Mouse (Mus musculus): ENCODE measurements at regions not wholly inside any gene's neighbourhood (a gene's known extent, or its start where the extent isn't known, plus 50 kb on each side); places are given as distances from the start of the nearest gene placed in this dataset.

GRCm38 (mm10) chr8:8485252-8485651 lies 175.8 kb downstream of the Efnb2 start:
- DNase-seq (ENCODE audit: low read depth, low spot score), result no peak

GRCm38 (mm10) chr8:8484546-8484945 lies 176.5 kb downstream of the Efnb2 start:
- DNase-seq (ENCODE audit: low read depth, low spot score), result peak; percentile 83

GRCm38 (mm10) chr8:8482707-8483480 lies 178.1 kb downstream of the Efnb2 start:
- no peak for DNase-seq (ENCODE audit: low read depth, low spot score)

- DNase-seq (ENCODE audit: low read depth, low spot score), result no peak
These were observed 183.6 kb downstream of the Efnb2 start for GRCm38 (mm10) chr8:8477456-8477855.

DNA sequence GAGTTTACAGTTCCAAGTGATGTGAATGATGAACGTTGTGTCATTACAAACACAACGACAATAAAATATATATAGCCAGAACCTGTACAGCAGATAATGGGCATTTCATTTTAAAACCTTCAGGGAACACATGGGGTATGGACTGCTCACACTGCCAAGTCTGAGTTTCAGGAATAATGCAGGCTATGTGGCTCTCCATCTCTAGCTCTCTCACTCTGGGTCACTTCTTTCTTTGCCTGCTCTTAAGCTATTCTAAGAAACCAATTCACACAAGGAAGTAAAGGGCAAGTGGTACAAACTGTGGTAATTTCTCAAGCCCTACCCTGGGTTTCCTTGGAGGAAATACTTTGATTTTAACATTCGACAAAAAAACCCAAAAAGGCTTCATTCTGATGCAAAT lies 192.5 kb downstream of the Efnb2 start:
- no peak for DNase-seq (ENCODE audit: low read depth, low spot score)

DNA sequence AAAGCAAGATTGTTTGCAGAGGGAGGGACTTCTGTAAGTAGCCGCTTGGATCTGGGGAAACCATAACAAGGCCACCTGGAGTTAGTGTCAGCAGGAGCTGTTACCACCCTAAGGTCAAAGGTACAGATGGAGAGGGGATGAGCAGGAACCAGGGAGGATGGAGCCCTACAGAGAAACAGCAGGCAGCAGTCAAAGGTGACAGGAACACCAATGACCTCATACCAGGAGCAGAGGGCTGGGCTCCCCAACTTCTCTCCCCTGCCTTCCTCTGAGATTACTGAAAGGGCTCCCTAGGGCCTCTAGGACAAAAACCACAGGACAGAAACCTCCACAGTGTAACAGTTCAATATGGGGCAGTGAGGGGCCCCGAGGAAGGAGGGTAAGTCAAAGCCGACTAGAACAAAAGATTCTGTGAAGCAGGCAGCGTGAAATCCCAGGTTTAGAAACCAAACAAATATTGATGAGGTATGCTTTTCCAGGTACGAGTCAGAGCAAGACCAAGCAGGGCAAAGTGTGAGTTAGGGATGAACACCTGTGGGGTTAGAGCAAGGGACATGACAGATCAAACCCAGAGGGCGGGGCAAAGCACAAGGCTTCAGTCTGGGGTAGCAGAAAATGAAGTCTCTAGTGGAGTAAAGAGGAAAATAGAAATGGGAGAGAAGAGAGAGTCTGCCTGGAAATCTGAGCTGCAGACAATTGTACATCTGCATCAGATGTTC lies 194.4 kb downstream of the Efnb2 start:
- DNase-seq (ENCODE audit: low read depth, low spot score), result no peak

- no peak for DNase-seq (ENCODE audit: low read depth, low spot score)
These were observed 198.6 kb downstream of the Efnb2 start for GRCm38 (mm10) chr8:8462455-8462854.

DNA sequence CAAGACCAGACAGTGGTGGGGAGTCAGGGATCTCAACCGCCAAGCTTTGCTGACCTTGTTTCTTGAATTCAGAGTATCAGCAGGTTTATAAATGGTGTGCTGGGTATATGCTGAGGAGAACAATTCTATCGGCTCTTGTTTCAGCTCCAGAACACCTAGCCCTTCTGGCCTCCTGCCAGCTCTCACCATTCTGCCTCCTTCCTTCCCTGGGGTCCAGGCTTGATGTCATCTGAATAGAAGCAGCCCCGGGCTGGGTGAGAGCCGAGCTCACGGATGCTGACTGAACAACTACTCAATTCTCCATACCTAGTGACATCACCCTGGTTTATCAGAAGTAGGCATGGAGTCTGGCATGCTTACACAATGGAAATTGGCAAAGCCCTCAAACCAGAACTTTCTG lies 203.5 kb downstream of the Efnb2 start:
- DNase-seq (ENCODE audit: low read depth, low spot score), result no peak

DNA sequence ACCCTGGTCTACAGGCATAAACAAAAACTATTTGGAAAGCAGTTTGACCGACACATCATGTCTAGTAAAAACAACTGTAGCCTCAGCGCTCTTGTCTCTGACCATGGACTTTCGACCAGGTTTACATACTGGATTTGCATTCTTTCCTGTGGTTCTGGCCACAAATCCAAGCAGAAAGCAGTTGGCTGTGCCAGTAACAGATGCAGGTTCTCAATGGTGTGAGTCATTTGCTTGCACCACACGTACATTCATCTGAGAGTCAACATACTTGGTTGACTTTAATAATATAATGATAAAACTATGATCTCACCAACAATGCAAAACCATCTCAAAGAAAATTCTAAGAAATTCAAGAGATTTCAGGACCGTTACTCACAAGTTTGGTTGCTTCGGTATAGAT lies 207.1 kb downstream of the Efnb2 start:
- DNase-seq (ENCODE audit: low read depth, low spot score), result no peak

DNA sequence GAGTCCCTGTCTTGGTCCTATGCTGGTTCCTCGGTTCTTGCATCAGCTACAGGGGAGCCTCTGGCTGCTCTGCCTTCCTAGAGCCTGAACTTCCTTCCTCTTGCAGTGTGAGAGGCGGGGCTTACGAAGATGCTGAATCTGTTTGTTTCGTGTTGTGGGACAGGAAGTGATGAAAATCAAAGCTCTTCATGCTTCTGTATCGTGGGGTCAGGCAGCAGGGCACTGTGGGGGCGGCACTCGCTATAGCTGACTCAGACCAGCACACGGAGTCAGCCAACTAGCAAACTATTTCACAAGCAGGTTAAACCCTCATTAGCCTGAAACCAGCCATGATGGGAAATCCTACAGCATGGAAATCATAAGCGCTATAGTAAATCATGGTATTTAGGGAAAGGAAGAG lies 208.8 kb downstream of the Efnb2 start:
- no peak for DNase-seq (ENCODE audit: low read depth, low spot score)

- no peak for DNase-seq (ENCODE audit: low read depth, low spot score)
These were observed 212.1 kb downstream of the Efnb2 start for GRCm38 (mm10) chr8:8448911-8449310.

DNA sequence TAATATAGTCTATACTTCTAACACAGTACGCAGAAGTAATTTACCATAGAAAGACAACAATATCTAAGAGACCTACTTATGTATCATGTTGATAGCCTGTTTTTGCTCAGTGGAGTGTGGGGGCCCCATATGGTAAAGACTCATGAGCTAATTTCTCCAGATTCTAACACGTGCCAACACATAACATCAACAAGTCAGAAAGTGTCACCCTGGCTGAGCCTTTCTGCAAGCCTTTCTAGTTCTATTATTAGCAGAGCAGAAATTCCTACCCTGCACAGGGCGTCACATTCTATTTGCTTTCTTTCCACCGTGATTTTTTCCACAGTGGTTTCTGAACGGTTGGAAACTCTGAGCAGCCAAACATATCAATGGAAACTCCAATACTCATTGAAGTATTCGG lies 219.5 kb downstream of the Efnb2 start:
- no peak for DNase-seq (ENCODE audit: low read depth, low spot score)

GRCm38 (mm10) chr8:8440903-8441302 lies 220.1 kb downstream of the Efnb2 start:
- no peak for DNase-seq (ENCODE audit: low read depth, low spot score)

GRCm38 (mm10) chr8:8426201-8426600 lies 234.8 kb downstream of the Efnb2 start:
- no peak for DNase-seq (ENCODE audit: low read depth, low spot score)

GRCm38 (mm10) chr8:8423443-8423842 lies 237.6 kb downstream of the Efnb2 start:
- DNase-seq (ENCODE audit: low read depth, low spot score), result no peak

GRCm38 (mm10) chr8:8421713-8422112 lies 239.3 kb downstream of the Efnb2 start:
- no peak for DNase-seq (ENCODE audit: low read depth, low spot score)

DNA sequence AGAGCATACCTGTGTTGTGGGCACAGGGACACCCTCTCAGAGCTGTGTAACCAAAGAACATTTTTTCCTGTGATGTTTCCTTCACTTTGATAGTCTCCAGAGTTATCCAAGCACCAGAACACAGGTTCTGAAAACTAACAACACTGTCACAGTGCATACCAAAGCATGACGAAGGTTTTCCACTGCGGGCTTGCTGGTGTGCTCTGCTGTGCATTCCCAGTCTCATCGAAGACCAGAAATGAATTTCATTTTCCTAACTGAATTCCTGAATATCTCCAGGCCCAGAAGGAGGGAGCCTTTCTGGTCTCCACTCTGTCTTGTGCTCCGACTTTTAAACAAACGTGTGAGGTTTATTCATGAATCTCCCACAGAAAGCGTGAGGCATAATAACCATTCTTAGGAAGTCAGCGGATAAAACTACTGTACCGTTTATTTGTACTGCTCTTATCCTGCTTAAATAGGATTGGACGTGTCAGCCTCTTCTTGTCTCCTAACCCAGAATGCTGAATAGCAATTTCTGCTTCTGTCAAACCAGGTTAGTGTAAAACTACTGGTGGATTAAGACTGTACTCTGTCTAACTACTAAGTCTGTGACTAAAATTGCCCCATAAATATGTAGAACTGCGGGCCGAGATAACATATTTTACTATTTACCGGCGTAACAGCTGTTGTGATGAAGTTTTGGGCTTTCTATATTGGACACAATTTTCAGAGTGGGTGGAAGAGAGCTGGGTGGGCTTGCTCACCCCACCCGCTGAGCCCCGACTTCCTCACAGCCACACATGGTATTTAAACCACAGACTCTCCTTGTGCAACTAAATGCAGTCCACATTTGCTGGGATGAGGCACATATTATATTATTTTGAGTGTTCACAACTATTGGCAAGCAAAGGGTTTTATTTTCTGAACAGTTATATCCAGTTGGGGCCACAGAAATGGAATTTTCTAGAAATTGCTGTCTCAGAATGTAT lies 241.4 kb downstream of the Efnb2 start:
- DNase-seq (ENCODE audit: low read depth, low spot score), result no peak

DNA sequence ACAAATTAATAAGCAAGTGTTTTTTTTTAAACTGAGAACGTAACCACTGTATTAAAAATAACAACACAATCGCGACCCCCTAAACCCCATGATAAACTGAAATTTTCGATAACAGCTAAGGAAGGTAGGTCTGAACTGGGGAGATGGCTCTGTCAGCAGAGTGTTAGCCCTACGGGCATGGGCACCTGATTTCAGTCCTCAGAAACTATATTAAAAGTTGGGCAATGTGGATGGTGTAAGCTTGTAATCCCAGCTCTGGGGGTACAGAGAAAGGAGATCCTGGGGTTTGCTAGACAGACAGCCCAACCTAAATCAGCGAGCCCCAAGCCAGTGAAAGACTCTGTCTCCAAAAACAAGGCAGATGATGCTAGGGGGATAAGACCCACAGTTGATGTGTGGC lies 242.1 kb downstream of the Efnb2 start:
- no peak for DNase-seq (ENCODE audit: low read depth, low spot score)

DNA sequence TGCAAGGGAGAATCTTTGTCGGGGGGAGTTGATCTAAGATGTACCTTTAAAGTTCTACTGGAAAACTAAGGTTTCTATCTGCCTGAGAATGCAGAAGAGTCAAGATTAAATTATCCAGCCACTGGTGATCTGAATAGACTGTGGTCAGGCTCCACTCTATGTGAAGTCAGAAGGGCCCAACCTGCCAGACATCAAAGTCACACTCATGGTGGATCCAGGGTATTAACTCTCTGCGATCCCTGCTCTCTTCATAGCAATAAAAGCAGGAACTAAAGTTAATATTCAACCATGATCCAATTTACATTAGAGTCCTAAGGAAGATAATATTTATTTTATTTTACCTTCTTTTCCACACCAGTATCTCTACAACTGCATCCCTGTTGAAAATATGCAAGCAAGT lies 242.5 kb downstream of the Efnb2 start:
- no peak for DNase-seq (ENCODE audit: low read depth, low spot score)

DNA sequence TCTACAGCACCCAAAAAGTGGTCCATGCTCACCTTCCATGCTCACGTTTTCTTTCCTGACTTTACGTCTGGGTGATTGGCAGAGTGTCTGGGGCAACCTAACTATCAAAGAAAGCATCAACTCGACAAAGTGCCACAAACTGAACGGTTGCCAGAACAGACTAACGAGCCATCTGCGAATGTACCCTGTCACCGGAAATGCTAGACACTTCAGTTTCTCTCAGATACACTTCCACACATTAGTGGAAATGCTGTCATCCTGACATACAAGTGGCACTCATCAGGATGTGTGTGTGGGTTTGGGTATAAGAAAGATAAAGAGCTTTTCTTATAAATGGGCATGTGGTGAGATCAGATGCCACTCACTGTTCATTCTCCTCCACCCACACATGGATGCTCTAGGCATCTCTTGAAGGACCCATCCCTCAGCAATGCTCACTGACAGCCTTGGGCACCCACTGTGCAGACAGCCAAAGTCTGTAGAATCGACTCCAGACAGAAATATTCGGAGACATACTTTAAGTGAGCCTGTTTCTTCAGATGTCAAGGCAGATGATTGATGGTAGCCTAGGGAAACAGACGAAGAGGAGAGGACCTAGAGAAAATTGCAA lies 244.8 kb downstream of the Efnb2 start:
- no peak for DNase-seq (ENCODE audit: low read depth, low spot score)

- DNase-seq (ENCODE audit: low read depth, low spot score), result no peak
These were observed 253.7 kb downstream of the Efnb2 start for GRCm38 (mm10) chr8:8407357-8407756.

- DNase-seq (ENCODE audit: low read depth, low spot score), result no peak
These were observed 257.6 kb downstream of the Efnb2 start for GRCm38 (mm10) chr8:8403410-8403809.
